Comparison of ENCODE assay signal across 16 mouse cellular contexts in genomic region chr8:72360162-72360561, GRCm38 (mm10). TPM values are rescaled to one million over a fixed set of nuclear protein-coding genes. Genes with fewer than 3 reads are reported as not detected.
DNase-seq lines count a peak whose midpoint lies in the region; ATAC-seq and TF ChIP-seq lines count a peak whose summit lies in the region.
"Had no signal": no experiment of that assay in that cellular context is flagged by ENCODE, and none has a peak within 500 bp of the region (broad histone marks: within the 10 kb centered on the region; RNA-seq: fewer than 3 reads in every experiment).

No protein-coding gene starts in this region.

- no peak overlapping the region for H3K9ac ChIP-seq in neural tube, embryonic 15.5 days (replicated peaks)
- H3K9ac ChIP-seq: heart, embryonic 13.5 days; midbrain, embryonic 13.5 days had no signal

- H3K27me3 ChIP-seq in kidney, adult 2 months (replicated peaks; ENCODE audit: control insufficient read depth, insufficient read depth, low read length): no peaks in the 10 kb centered on the region
- H3K27me3 ChIP-seq in neural tube, embryonic 15.5 days (replicated peaks): no peaks in the 10 kb centered on the region
- H3K27me3 ChIP-seq: heart, embryonic 13.5 days; midbrain, embryonic 13.5 days had no signal

- DNase-seq in kidney, adult 2 months: peak; percentile 30
- DNase-seq in kidney, adult 18-20 months: no peak
- peak; percentile 76 for DNase-seq in CD4-positive, CD25-positive, alpha-beta regulatory T cell, adult 2 months (ENCODE audit: low read depth, low spot score)
- DNase-seq in naive thymus-derived CD4-positive, alpha-beta T cell, adult 2 months (ENCODE audit: low read depth): peak; percentile 77
- DNase-seq in left cerebral cortex, postnatal 36 days (ENCODE audit: low spot score in 2 of 2): no peak
- DNase-seq in ovary, postnatal 10 days (ENCODE audit: low spot score): no peak
- DNase-seq: cerebellum, postnatal 36 days had no signal

- no peak for ATAC-seq in neural tube, embryonic 15.5 days (ENCODE audit: low FRiP score)
- ATAC-seq: forebrain, embryonic 16.5 days; intestine, embryonic 16.5 days; midbrain, embryonic 13.5 days had no signal

- H3K4me2 ChIP-seq in neural tube, embryonic 15.5 days: no peak overlapping the region
- H3K4me2 ChIP-seq: heart, embryonic 13.5 days; liver, embryonic 11.5 days; midbrain, embryonic 13.5 days had no signal

- no peak overlapping the region for H3K4me3 ChIP-seq in kidney, adult 2 months (ENCODE audit: insufficient read depth, low read depth, low read length)
- H3K4me3 ChIP-seq in brown adipose tissue, adult 24 weeks (ENCODE audit: insufficient read depth, low read depth, low read length): no peak overlapping the region
- no peak overlapping the region for H3K4me3 ChIP-seq in neural tube, embryonic 15.5 days (replicated peaks)
- H3K4me3 ChIP-seq: embryonic facial prominence, embryonic 10.5 days; erythroblast, embryonic 14.5 days; heart, embryonic 13.5 days; midbrain, embryonic 13.5 days had no signal

- no peaks in the 10 kb centered on the region for H3K4me1 ChIP-seq in kidney, adult 2 months (ENCODE audit: control insufficient read depth, insufficient read depth, low read length)
- H3K4me1 ChIP-seq in brown adipose tissue, adult 24 weeks (ENCODE audit: control insufficient read depth, insufficient read depth, insufficient read length, low read length): peaks cover 15% of the 10 kb centered on the region
- H3K4me1 ChIP-seq in neural tube, embryonic 15.5 days: no peaks in the 10 kb centered on the region
- H3K4me1 ChIP-seq: embryonic facial prominence, embryonic 10.5 days; midbrain, embryonic 13.5 days had no signal

- intact Hi-C loops in left cerebral cortex, postnatal 36 days (cut with DNase I): no loop called here

- no peak overlapping the region for H3K27ac ChIP-seq in kidney, adult 2 months (ENCODE audit: insufficient read depth, low read depth, low read length)
- H3K27ac ChIP-seq in brown adipose tissue, adult 24 weeks (replicated peaks; ENCODE audit: low read depth, low read length): peak overlapping the region; percentile 42; the same call in 1 of the 2 replicates
- H3K27ac ChIP-seq in neural tube, embryonic 15.5 days (replicated peaks): no peak overlapping the region
- H3K27ac ChIP-seq: embryonic facial prominence, embryonic 10.5 days; heart, embryonic 13.5 days; midbrain, embryonic 13.5 days had no signal

- no peaks in the 10 kb centered on the region for H3K9me3 ChIP-seq in neural tube, embryonic 15.5 days (replicated peaks)
- H3K9me3 ChIP-seq: embryonic facial prominence, embryonic 10.5 days; heart, embryonic 13.5 days; midbrain, embryonic 13.5 days had no signal

- TF ChIP-seq CTCF in kidney, adult 2 months (conservative IDR thresholded peaks at IDR 0.05; ENCODE audit: insufficient read depth, insufficient read length, low read depth, low read length): no peak

- no peak for TF ChIP-seq POLR2A in kidney, adult 2 months (IDR thresholded peaks at IDR 0.05; ENCODE audit: low read depth, low read length)

- no peaks in the 10 kb centered on the region for H3K36me3 ChIP-seq in kidney, adult 2 months (ENCODE audit: control insufficient read depth, insufficient read depth, low read length)
- H3K36me3 ChIP-seq in neural tube, embryonic 15.5 days: peaks cover 93% of the 10 kb centered on the region

RNA-seq across cellular contexts. Expression of gene Klf2, which starts 41.3 kb away (rescaled TPM):
- polyA plus RNA-seq in kidney, adult 2 months (2012; rRNA removed): 20.9 and 22.2 TPM in 2 replicates
- polyA plus RNA-seq in brown adipose tissue, adult 24 weeks (2012; ENCODE audit: insufficient read depth, insufficient read length, missing spikeins): 30.6 and 88.0 TPM in 2 replicates
- total RNA-seq in left cerebral cortex, postnatal 36 days (2021): 10 to 100 TPM; 13.5 to 22.2 TPM
- polyA plus RNA-seq in neural tube, embryonic 15.5 days (2015; fragmentation: Nextera tagmentation; extraction: Ambion mirVana): 6.7 and 7.9 TPM in 2 replicates

RNA-seq across cellular contexts. Expression of gene Gm10282, which starts 55.1 kb away (rescaled TPM):
- 1.8 and 2.8 TPM in 2 replicates for polyA plus RNA-seq in kidney, adult 2 months (2012; rRNA removed)
- not detected in 2 replicates for polyA plus RNA-seq in brown adipose tissue, adult 24 weeks (2012; ENCODE audit: insufficient read depth, insufficient read length, missing spikeins)
- 1 to 10 TPM; 5.2 to 6.4 TPM for total RNA-seq in left cerebral cortex, postnatal 36 days (2021)
- 10.9 and 13.0 TPM in 2 replicates for polyA plus RNA-seq in neural tube, embryonic 15.5 days (2015; fragmentation: Nextera tagmentation; extraction: Ambion mirVana)

Comparison
In these comparisons a context has a peak if more than half of its experiments do, and no peak if none do; other contexts are left out.
1. DNase-seq: peak in kidney, adult 2 months (single experiment), CD4-positive, CD25-positive, alpha-beta regulatory T cell, adult 2 months (single experiment) and naive thymus-derived CD4-positive, alpha-beta T cell, adult 2 months (single experiment); none in kidney, adult 18-20 months (single experiment), left cerebral cortex, postnatal 36 days (0 of 2) and ovary, postnatal 10 days (single experiment).